ENCODE assay signal across 14 mouse cellular contexts in genomic region chr14:78993515-78993914, GRCm38 (mm10).
"Had no signal": no experiment of that assay in that cellular context is flagged by ENCODE, and none has a peak within 500 bp of the region (broad histone marks: within the 10 kb centered on the region; RNA-seq: fewer than 3 reads in every experiment).

No protein-coding gene starts in this region.

- H3K27ac ChIP-seq: macrophage; midbrain, embryonic 13.5 days; midbrain, embryonic 15.5 days; neural tube, embryonic 12.5 days; stomach, embryonic 15.5 days had no signal

- H3K4me3 ChIP-seq: megakaryocyte, embryonic 14.5 days; midbrain, embryonic 13.5 days; midbrain, embryonic 15.5 days; neural tube, embryonic 12.5 days; stomach, embryonic 15.5 days had no signal

- ATAC-seq: midbrain, embryonic 13.5 days; midbrain, embryonic 15.5 days had no signal

- DNase-seq: lung, adult 18-20 months; lung, embryonic 14.5 days; lung, postnatal 10 days; right cerebral cortex, postnatal 14 days; thymus, adult 18-20 months; thymus, postnatal 14 days; thymus, postnatal 36 days had no signal

- H3K9ac ChIP-seq: lung, embryonic 14.5 days; midbrain, embryonic 13.5 days; midbrain, embryonic 15.5 days; neural tube, embryonic 12.5 days; stomach, embryonic 15.5 days had no signal

- H3K4me2 ChIP-seq: lung, embryonic 14.5 days; midbrain, embryonic 11.5 days; midbrain, embryonic 13.5 days; midbrain, embryonic 15.5 days; neural tube, embryonic 12.5 days; stomach, embryonic 15.5 days had no signal

- H3K36me3 ChIP-seq: midbrain, embryonic 13.5 days; midbrain, embryonic 15.5 days; neural tube, embryonic 12.5 days; stomach, embryonic 15.5 days had no signal

- H3K9me3 ChIP-seq: megakaryocyte, embryonic 14.5 days; midbrain, embryonic 13.5 days; midbrain, embryonic 15.5 days; neural tube, embryonic 12.5 days; stomach, embryonic 15.5 days had no signal

- H3K27me3 ChIP-seq: megakaryocyte, embryonic 14.5 days; midbrain, embryonic 13.5 days; midbrain, embryonic 15.5 days; neural tube, embryonic 12.5 days; stomach, embryonic 15.5 days had no signal

- H3K4me1 ChIP-seq: midbrain, embryonic 13.5 days; midbrain, embryonic 15.5 days; neural tube, embryonic 12.5 days; stomach, embryonic 15.5 days had no signal
